Mouse (Mus musculus) bone marrow, adult 2 months (tissue): Measurements from ENCODE around the gene Fam131a.

Experiments used
- CTCF ChIP-seq: fragments of 200-500 bp; IDR thresholded peaks from 2 replicates; pipeline ENCODE4 v1.5.1; 2011; ENCODE audit warnings: low read length, control low read depth; ENCODE audit not compliant: control insufficient read depth, insufficient read depth
- POLR2A ChIP-seq: fragments of 200-500 bp; IDR thresholded peaks from 2 replicates; pipeline ENCODE4 v1.6.1; 2011; ENCODE audit warnings: low read depth, mild to moderate bottlenecking, control low read depth, low read length, borderline replicate concordance; ENCODE audit not compliant: control insufficient read depth

- TF ChIP-seq CTCF, result no peak
- TF ChIP-seq POLR2A, result no peak
These were observed 39.7 kb upstream of the Fam131a start for GRCm38 (mm10) chr16:20653315-20653714.
